8 mouse cellular contexts compared by ENCODE assay signal in the genomic region with DNA sequence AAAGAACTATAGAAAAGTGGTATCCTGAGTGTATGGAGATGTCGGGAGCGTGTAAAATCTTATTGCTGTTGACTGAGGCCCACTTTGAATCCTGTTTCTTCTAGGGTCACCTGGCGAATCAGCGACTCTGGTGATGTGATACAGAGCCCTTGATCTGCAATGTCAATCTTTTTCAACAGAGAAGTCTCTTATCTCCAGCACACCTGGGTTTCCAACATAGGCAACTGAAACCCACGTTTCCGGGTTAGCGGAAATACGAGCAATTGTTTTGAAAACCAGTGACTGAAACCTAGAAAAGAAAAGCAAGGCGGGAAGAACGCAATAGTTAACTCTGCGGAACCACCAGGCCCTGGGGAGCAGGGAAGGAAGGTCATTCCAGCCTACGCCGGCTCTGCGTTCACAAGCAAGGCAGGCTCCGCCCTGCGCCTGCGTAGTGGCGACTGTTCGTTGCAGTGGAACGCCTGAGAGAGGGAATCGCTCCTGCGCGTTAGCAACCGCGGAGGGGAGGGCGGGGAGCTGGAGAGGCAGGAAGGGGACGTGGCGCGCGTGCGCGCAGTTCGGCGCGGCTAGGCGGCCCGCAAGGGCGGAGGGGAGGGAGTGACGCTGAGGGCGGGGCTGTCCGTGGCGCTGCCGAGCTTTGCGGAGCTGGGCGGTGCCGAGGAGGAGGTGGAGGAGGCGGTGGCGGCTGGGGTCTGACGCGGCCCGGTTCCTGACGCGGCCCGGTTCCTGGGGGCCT. TPM values are rescaled to one million over a fixed set of nuclear protein-coding genes. Genes with fewer than 3 reads are reported as not detected.
DNase-seq lines count a peak whose midpoint lies in the region; ATAC-seq and TF ChIP-seq lines count a peak whose summit lies in the region.

A gene (plus strand): TSS at position 436 of the 736 bp plus-strand sequence.

- no peak for TF ChIP-seq RAD21 in MEL (IDR thresholded peaks at IDR 0.05; ENCODE audit: low read depth, low read length)

- ATAC-seq in forebrain, postnatal 0 days, result peak; percentile 97
- ATAC-seq in lung, embryonic 15.5 days (ENCODE audit: borderline replicate concordance, extremely low read depth, low FRiP score, low TSS enrichment), result peak; percentile 99

- TF ChIP-seq CTCF in MEL (IDR thresholded peaks at IDR 0.05 in 2 of 3, conservative IDR thresholded peaks at IDR 0.05 in 1 of 3; ENCODE audit: control insufficient read depth in 1 of 3, insufficient read depth in 1 of 3, low read depth in 2 of 3, low read length in 3 of 3, poor library complexity in 1 of 3, severe bottlenecking in 1 of 3), result no peak
- no peak for TF ChIP-seq CTCF in cerebellum, adult 2 months (IDR thresholded peaks at IDR 0.05; ENCODE audit: borderline replicate concordance, insufficient read depth, low read depth, low read length)
- no peak for TF ChIP-seq CTCF in forebrain, postnatal 0 days (IDR thresholded peaks at IDR 0.05; ENCODE audit: low read depth)

- no peaks in the 10 kb centered on the region for H3K9me3 ChIP-seq in MEL (replicated peaks; ENCODE audit: insufficient read depth, low read length)
- no peaks in the 10 kb centered on the region for H3K9me3 ChIP-seq in forebrain, postnatal 0 days (ENCODE audit: low read length)
- no peaks in the 10 kb centered on the region for H3K9me3 ChIP-seq in lung, embryonic 15.5 days

- H3K4me2 ChIP-seq in forebrain, postnatal 0 days (ENCODE audit: low read depth), result peak within 1 kb of the TSS; percentile 63
- H3K4me2 ChIP-seq in lung, embryonic 15.5 days, result peak within 1 kb of the TSS; percentile 53

- H3K4me3 ChIP-seq in MEL (ENCODE audit: control insufficient read depth in 1 of 2, insufficient read depth in 1 of 2, low read depth in 2 of 2, low read length in 2 of 2), result peak within 1 kb of the TSS; percentile 99
- H3K4me3 ChIP-seq in cerebellum, adult 2 months (replicated peaks; ENCODE audit: insufficient read depth, low read depth, low read length), result peak within 1 kb of the TSS; percentile 100
- H3K4me3 ChIP-seq in forebrain, postnatal 0 days (ENCODE audit: low read depth, low read length), result peak within 1 kb of the TSS; percentile 97
- peak within 1 kb of the TSS; percentile 81 for H3K4me3 ChIP-seq in lung, embryonic 15.5 days

- peak in 1 of 2 experiments; percentile 48; a peak in 2 of 4 replicates for TF ChIP-seq EP300 in MEL (IDR thresholded peaks at IDR 0.05; ENCODE audit: low read depth in 1 of 2, low read length in 2 of 2)

- H3K9ac ChIP-seq in MEL (ENCODE audit: control insufficient read depth, low read depth, low read length, poor library complexity, severe bottlenecking), result peak within 1 kb of the TSS; percentile 99
- H3K9ac ChIP-seq in forebrain, postnatal 0 days, result peak within 1 kb of the TSS; percentile 95
- H3K9ac ChIP-seq in lung, embryonic 15.5 days, result peak within 1 kb of the TSS; percentile 98

- peaks cover 41% of the 10 kb centered on the region for H3K79me2 ChIP-seq in MEL (ENCODE audit: control insufficient read depth, insufficient read depth, low read length, poor library complexity)

- peak; percentile 84 to 98 for TF ChIP-seq POLR2A in MEL (IDR thresholded peaks at IDR 0.05; ENCODE audit: control insufficient read depth in 1 of 2, insufficient read depth in 1 of 2, low read depth in 1 of 2, low read length in 2 of 2, poor library complexity in 1 of 2)
- peak; percentile 99 for TF ChIP-seq POLR2A in cerebellum, adult 2 months (IDR thresholded peaks at IDR 0.05; ENCODE audit: borderline replicate concordance, insufficient read depth, low read length)

- 2% methylated on average over 54 of the region's 54 CpGs for WGBS in cerebellum, adult 2 months
- WGBS in forebrain, postnatal 0 days, result 1% methylated on average over 43 of the region's 54 CpGs
- 1% methylated on average over 42 of the region's 54 CpGs for WGBS in lung, embryonic 15.5 days

- peaks cover 9 to 25% of the 10 kb centered on the region in 2 experiments for H3K27me3 ChIP-seq in MEL (ENCODE audit: control insufficient read depth in 1 of 2, insufficient read depth in 2 of 2, low read length in 2 of 2)
- H3K27me3 ChIP-seq in cerebellum, adult 2 months (ENCODE audit: control insufficient read depth, insufficient read depth, low read length), result no peaks in the 10 kb centered on the region
- H3K27me3 ChIP-seq in forebrain, postnatal 0 days (ENCODE audit: insufficient read depth, low read length), result no peaks in the 10 kb centered on the region
- no peaks in the 10 kb centered on the region for H3K27me3 ChIP-seq in lung, embryonic 15.5 days

- H3K36me3 ChIP-seq in MEL (ENCODE audit: control insufficient read depth in 1 of 2, insufficient read depth in 2 of 2, low read length in 2 of 2), result peaks cover 0 to 29% of the 10 kb centered on the region in 2 experiments; a peak in 3 of 4 replicates
- no peaks in the 10 kb centered on the region for H3K36me3 ChIP-seq in forebrain, postnatal 0 days (ENCODE audit: insufficient read depth)
- no peaks in the 10 kb centered on the region for H3K36me3 ChIP-seq in lung, embryonic 15.5 days

- H3K4me1 ChIP-seq in MEL (ENCODE audit: control insufficient read depth in 1 of 2, insufficient read depth in 2 of 2, low read length in 2 of 2), result peaks cover 11 to 15% of the 10 kb centered on the region in 2 experiments; a peak in 3 of 4 replicates
- peaks cover 3% of the 10 kb centered on the region; the same call in 1 of the 2 replicates for H3K4me1 ChIP-seq in cerebellum, adult 2 months (ENCODE audit: control insufficient read depth, insufficient read depth, low read length)
- H3K4me1 ChIP-seq in forebrain, postnatal 0 days (ENCODE audit: insufficient read depth), result 0 out of 2 replicates have a peak, but pooled peaks cover 10% of the 10 kb centered on the region
- peaks cover 13% of the 10 kb centered on the region for H3K4me1 ChIP-seq in lung, embryonic 15.5 days

- peak within 1 kb of the TSS; percentile 91 for H3K27ac ChIP-seq in MEL (ENCODE audit: control insufficient read depth, low read depth, low read length)
- peak within 1 kb of the TSS; percentile 74 for H3K27ac ChIP-seq in cerebellum, adult 2 months (ENCODE audit: insufficient read depth, low read length)
- peak within 1 kb of the TSS; percentile 98 for H3K27ac ChIP-seq in forebrain, postnatal 0 days (ENCODE audit: low read depth, low read length)
- H3K27ac ChIP-seq in lung, embryonic 15.5 days, result peak within 1 kb of the TSS; percentile 99

- DNase-seq in MEL (ENCODE audit: low read depth, low spot score), result peak; percentile 100
- DNase-seq in cerebellum, adult 2 months, result peak; percentile 97 to 99
- peak; percentile 100 for DNase-seq in forebrain, postnatal 0 days
- DNase-seq in heart, postnatal 4 days, result peak; percentile 99
- DNase-seq in layer of hippocampus, adult 8-10 months (ENCODE audit: low spot score in 2 of 2), result peak; percentile 96 to 97
- peak; percentile 99 for DNase-seq in ovary, adult 18-20 months (ENCODE audit: low spot score)
- peak; percentile 98 for DNase-seq in thymus, postnatal 0 days (ENCODE audit: low spot score)

TF ChIP-seq in MEL, 35 proteins besides CTCF, POLR2A, EP300 and RAD21 (continues in another document):
- TF ChIP-seq MYB (IDR thresholded peaks at IDR 0.05; ENCODE audit: low read depth, low read length), result no peak
- TF ChIP-seq HCFC1 (IDR thresholded peaks at IDR 0.05; ENCODE audit: low read depth, low read length), result peak; percentile 81
- no peak for TF ChIP-seq SMC3 (IDR thresholded peaks at IDR 0.05; ENCODE audit: low read depth, low read length)
- TF ChIP-seq ZMIZ1 (IDR thresholded peaks at IDR 0.05; ENCODE audit: low read depth, low read length), result peak; percentile 93
- TF ChIP-seq SIN3A (IDR thresholded peaks at IDR 0.05; ENCODE audit: low read length), result peak; percentile 88
- no peak for TF ChIP-seq BHLHE40 (IDR thresholded peaks at IDR 0.05; ENCODE audit: borderline replicate concordance, low read depth, low read length)
- TF ChIP-seq GATA1 (IDR thresholded peaks at IDR 0.05; ENCODE audit: low read depth, low read length), result peak; percentile 88
- peak; percentile 47; the same call in 1 of the 2 replicates for TF ChIP-seq MYC (IDR thresholded peaks at IDR 0.05; ENCODE audit: low read depth, low read length)
- TF ChIP-seq MAFK (IDR thresholded peaks at IDR 0.05; ENCODE audit: borderline replicate concordance, low read depth, low read length), result no peak
- no peak for TF ChIP-seq JUND (IDR thresholded peaks at IDR 0.05; ENCODE audit: low read depth, low read length)
- peak; percentile 89 for TF ChIP-seq ELF1 (IDR thresholded peaks at IDR 0.05; ENCODE audit: low read depth, low read length)
- peak; percentile 96 for TF ChIP-seq NELFE (IDR thresholded peaks at IDR 0.05; ENCODE audit: low read depth, low read length)
- no peak for TF ChIP-seq ZKSCAN1 (IDR thresholded peaks at IDR 0.05; ENCODE audit: low read depth, low read length)
- TF ChIP-seq MAX (IDR thresholded peaks at IDR 0.05; ENCODE audit: low read length), result peak; percentile 77
- peak; percentile 97 for TF ChIP-seq POLR2AphosphoS2 (IDR thresholded peaks at IDR 0.05; ENCODE audit: low read length)
- TF ChIP-seq MXI1 (IDR thresholded peaks at IDR 0.05; ENCODE audit: low read depth, low read length), result peak; percentile 86
- no peak for TF ChIP-seq GABPA (IDR thresholded peaks at IDR 0.05; ENCODE audit: low read depth, low read length)
- peak; percentile 13; the same call in 1 of the 2 replicates for TF ChIP-seq TAL1 (IDR thresholded peaks at IDR 0.05; ENCODE audit: low read length)
- TF ChIP-seq CHD2 (IDR thresholded peaks at IDR 0.05; ENCODE audit: low read length), result no peak
- no peak for TF ChIP-seq USF2 (IDR thresholded peaks at IDR 0.05; ENCODE audit: borderline replicate concordance in 1 of 2, insufficient read depth in 1 of 2, low read depth in 1 of 2, low read length in 2 of 2)
- peak; percentile 90 for TF ChIP-seq TBP (IDR thresholded peaks at IDR 0.05; ENCODE audit: low read depth, low read length)
- TF ChIP-seq E2F4 (IDR thresholded peaks at IDR 0.05; ENCODE audit: borderline replicate concordance, low read depth, low read length), result peak; percentile 88
- TF ChIP-seq ZC3H11A (IDR thresholded peaks at IDR 0.05; ENCODE audit: low read depth, low read length), result peak; percentile 23; the same call in 1 of the 2 replicates

RNA-seq across cellular contexts. Expression of the gene that starts here (rescaled TPM):
- 121 and 128 TPM in 2 replicates for total RNA-seq in MEL (2012; rRNA removed)
- 1,000 to 10,000 TPM in 1 of 2 experiments, 100 to 1,000 TPM in 1; 268 to 2,029 TPM for polyA plus RNA-seq in MEL (2012; ENCODE audit: insufficient read depth in 1 of 2, insufficient read length in 2 of 2, low read depth in 1 of 2, low replicate concordance in 2 of 2, missing spikeins in 1 of 2)
- 226 and 236 TPM in 2 replicates for polyA plus RNA-seq in cerebellum, adult 2 months (2012; rRNA removed)
- total RNA-seq in forebrain, postnatal 0 days (2014; rRNA removed), result 166 and 195 TPM in 2 replicates
- polyA plus RNA-seq in forebrain, postnatal 0 days (2015; fragmentation: Nextera tagmentation; extraction: Ambion mirVana), result 205 and 209 TPM in 2 replicates
- total RNA-seq in heart, postnatal 4 days (2021), result 100 to 1,000 TPM; 460 to 475 TPM
- total RNA-seq in layer of hippocampus, adult 8-10 months (2022), result 100 to 1,000 TPM; 366 to 393 (median 386) TPM
- polyA plus RNA-seq in lung, embryonic 15.5 days (2015; fragmentation: Nextera tagmentation; extraction: Ambion mirVana), result 186 and 196 TPM in 2 replicates
- polyA plus RNA-seq in thymus, postnatal 0 days (2015; fragmentation: Nextera tagmentation; extraction: Ambion mirVana), result 207 TPM in 2 replicates

Comparison
In these comparisons a context has a peak if more than half of its experiments do, and no peak if none do; other contexts are left out.
1. Peak in every context shown above with its lines: DNase-seq, ATAC-seq, H3K4me3 ChIP-seq and H3K27ac ChIP-seq.